Mouse (Mus musculus) cerebellum, adult 2 months (tissue): ENCODE measurements around the gene Myo3a.

Experiments used
- CTCF ChIP-seq: fragments of 200-500 bp; IDR thresholded peaks from 2 replicates; pipeline ENCODE4 v1.5.1; 2011; ENCODE audit warnings: low read depth, mild to moderate bottlenecking, control low read depth, low read length, moderate library complexity, borderline replicate concordance; ENCODE audit not compliant: insufficient read depth
- POLR2A ChIP-seq: fragments of 200-500 bp; IDR thresholded peaks from 2 replicates; pipeline ENCODE4 v1.6.1; 2011; ENCODE audit warnings: low read length, control low read depth, borderline replicate concordance; ENCODE audit not compliant: insufficient read depth

- TF ChIP-seq CTCF (no peak), POLR2A (no peak)
Measured at GRCm38 (mm10) chr2:22294447-22294738, 67.1 kb downstream of the Myo3a start.
